Comparison of ENCODE assay signal across 16 mouse cellular contexts in the genomic region with DNA sequence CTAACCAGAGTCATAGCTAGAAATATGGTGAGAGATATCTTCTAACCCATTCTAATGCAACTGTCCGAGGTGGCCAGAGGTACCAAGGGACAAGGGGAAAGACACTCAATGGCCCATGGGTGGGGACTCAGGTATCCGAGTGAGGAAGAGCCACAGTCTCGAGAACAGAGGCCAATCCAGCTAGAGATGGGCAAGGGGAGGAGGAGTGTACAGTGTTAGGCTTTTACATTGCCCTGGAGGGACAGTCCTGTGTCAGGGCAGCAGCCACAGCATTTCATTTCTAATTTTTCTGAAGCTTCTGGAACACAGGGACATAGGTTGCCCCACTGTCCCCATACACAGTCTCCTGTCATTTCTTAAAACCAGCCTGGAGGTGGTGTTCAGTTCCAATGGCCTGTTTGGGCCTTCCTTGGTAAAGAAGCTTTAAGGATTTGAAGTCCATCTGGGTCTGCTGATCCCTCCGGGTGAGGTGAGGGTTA. TPM values are rescaled to one million over a fixed set of nuclear protein-coding genes. Genes with fewer than 3 reads are reported as not detected.
A peak's percentile ranks its signal among the peaks of the same experiment; 100 is the strongest.
DNase-seq lines count a peak whose midpoint lies in the region; ATAC-seq and TF ChIP-seq lines count a peak whose summit lies in the region.
"Had no signal": no experiment of that assay in that cellular context is flagged by ENCODE, and none has a peak within 500 bp of the region (broad histone marks: within the 10 kb centered on the region; RNA-seq: fewer than 3 reads in every experiment).

No protein-coding gene starts in this region.

- peak overlapping the region; percentile 60; the same call in 1 of the 2 replicates for H3K27ac ChIP-seq in gastrocnemius, adult 2 months
- H3K27ac ChIP-seq in layer of hippocampus, adult 2 months, result 0 out of 2 replicates have a peak overlapping the region, but pooled peaks have one; percentile 48
- H3K27ac ChIP-seq in midbrain, embryonic 10.5 days (replicated peaks), result peak overlapping the region; percentile 91; the same call in 1 of the 2 replicates
- no peak overlapping the region for H3K27ac ChIP-seq in midbrain, embryonic 13.5 days
- H3K27ac ChIP-seq: embryonic facial prominence, embryonic 12.5 days; forebrain, embryonic 13.5 days had no signal

- ATAC-seq in midbrain, embryonic 13.5 days, result no peak

- DNase-seq in gastrocnemius, adult 2 months, result no peak
- DNase-seq in gastrocnemius, postnatal 10 days, result no peak
- DNase-seq in layer of hippocampus, adult 2 months (ENCODE audit: low spot score in 2 of 2), result no peak
- no peak for DNase-seq in layer of hippocampus, postnatal 36 days
- DNase-seq in midbrain, embryonic 10.5 days (ENCODE audit: low spot score), result no peak
- peak; percentile 1 for DNase-seq in right cerebral cortex, postnatal 4 days
- no peak for DNase-seq in right cerebral cortex, postnatal 25 days

- no peak for TF ChIP-seq CTCF in gastrocnemius, adult 2 months (IDR thresholded peaks at IDR 0.05)
- no peak for TF ChIP-seq CTCF in layer of hippocampus, adult 2 months (conservative IDR thresholded peaks at IDR 0.05)

- no peak overlapping the region for H3K4me3 ChIP-seq in gastrocnemius, adult 2 months
- H3K4me3 ChIP-seq in layer of hippocampus, adult 2 months, result no peak overlapping the region
- no peak overlapping the region for H3K4me3 ChIP-seq in midbrain, embryonic 10.5 days
- H3K4me3 ChIP-seq in midbrain, embryonic 13.5 days (replicated peaks), result no peak overlapping the region
- H3K4me3 ChIP-seq: embryonic facial prominence, embryonic 12.5 days; forebrain, embryonic 13.5 days; heart, adult 2 months; heart, embryonic 12.5 days had no signal

- H3K9ac ChIP-seq in midbrain, embryonic 13.5 days (replicated peaks), result no peak overlapping the region
- H3K9ac ChIP-seq: embryonic facial prominence, embryonic 12.5 days; forebrain, embryonic 13.5 days; forebrain, postnatal 0 days; heart, embryonic 12.5 days had no signal

- H3K4me1 ChIP-seq in midbrain, embryonic 10.5 days, result peaks cover 55% of the 10 kb centered on the region
- H3K4me1 ChIP-seq in midbrain, embryonic 13.5 days (replicated peaks), result peaks cover 41% of the 10 kb centered on the region

- no peak overlapping the region for H3K4me2 ChIP-seq in midbrain, embryonic 13.5 days (replicated peaks)
- H3K4me2 ChIP-seq: embryonic facial prominence, embryonic 12.5 days; forebrain, embryonic 13.5 days; heart, embryonic 12.5 days had no signal

- H3K9me3 ChIP-seq in midbrain, embryonic 10.5 days (replicated peaks), result peaks cover 14% of the 10 kb centered on the region
- peaks cover 7% of the 10 kb centered on the region; the same call in 1 of the 2 replicates for H3K9me3 ChIP-seq in midbrain, embryonic 13.5 days

- no peaks in the 10 kb centered on the region for H3K27me3 ChIP-seq in midbrain, embryonic 10.5 days (ENCODE audit: low read depth, poor library complexity, severe bottlenecking)
- H3K27me3 ChIP-seq in midbrain, embryonic 13.5 days, result peaks cover under 1% of the 10 kb centered on the region; the same call in 1 of the 2 replicates

- intact Hi-C loops in gastrocnemius, adult 2 months (cut with DNase I), result loop anchor here (1.0 to 5.0 kb wide), 7 partner anchors 77 to 407 kb away; partner anchors contain the start of gene Zbtb16

- H3K36me3 ChIP-seq in midbrain, embryonic 10.5 days, result no peaks in the 10 kb centered on the region
- no peaks in the 10 kb centered on the region for H3K36me3 ChIP-seq in midbrain, embryonic 13.5 days
- H3K36me3 ChIP-seq: embryonic facial prominence, embryonic 12.5 days; heart, embryonic 12.5 days had no signal

- 54% methylated on average over 4 of the region's 4 CpGs for WGBS in midbrain, embryonic 10.5 days
- WGBS in midbrain, embryonic 13.5 days, result 50% methylated on average over 4 of the region's 4 CpGs

RNA-seq across cellular contexts. Expression of gene Nnmt, which starts 40.7 kb away (rescaled TPM):
- 1 to 10 TPM; 1.5 to 3.0 TPM for total RNA-seq in gastrocnemius, adult 2 months (2021)
- total RNA-seq in gastrocnemius, postnatal 10 days (2021), result 10 to 100 TPM; 12.8 to 13.3 TPM
- 1 to 10 TPM; 1.7 to 1.9 TPM for total RNA-seq in layer of hippocampus, adult 2 months (2021)
- total RNA-seq in layer of hippocampus, postnatal 36 days (2021), result 1 to 10 TPM in 1 of 2 experiments, under 1 TPM in 1; 0.86 to 2.5 TPM
- 0.65 and 1.1 TPM in 2 replicates for polyA plus RNA-seq in midbrain, embryonic 10.5 days (2016; fragmentation: Nextera tagmentation; extraction: Ambion mirVana)
- 0.32 and 0.40 TPM in 2 replicates for polyA plus RNA-seq in midbrain, embryonic 13.5 days (2015; fragmentation: Nextera tagmentation; extraction: Ambion mirVana)
- total RNA-seq: common myeloid progenitor, adult 5-6 weeks; MEL had no signal
- polyA plus RNA-seq: C2C12; forebrain, embryonic 13.5 days had no signal
